Mouse (Mus musculus) v-Abl transformed pro-B cells (cell line): Measurements from ENCODE around the gene Clmp.

Experiments
- in situ Hi-C, 2 experiments: fragments of 400-800 bp; cut with MboI; formaldehyde crosslinking; loops; one replicate each; pipeline ENCODE4 v1.15.1; 2025; ENCODE audit not compliant: unreplicated experiment in 2 of 2

Clmp gene

DNA sequence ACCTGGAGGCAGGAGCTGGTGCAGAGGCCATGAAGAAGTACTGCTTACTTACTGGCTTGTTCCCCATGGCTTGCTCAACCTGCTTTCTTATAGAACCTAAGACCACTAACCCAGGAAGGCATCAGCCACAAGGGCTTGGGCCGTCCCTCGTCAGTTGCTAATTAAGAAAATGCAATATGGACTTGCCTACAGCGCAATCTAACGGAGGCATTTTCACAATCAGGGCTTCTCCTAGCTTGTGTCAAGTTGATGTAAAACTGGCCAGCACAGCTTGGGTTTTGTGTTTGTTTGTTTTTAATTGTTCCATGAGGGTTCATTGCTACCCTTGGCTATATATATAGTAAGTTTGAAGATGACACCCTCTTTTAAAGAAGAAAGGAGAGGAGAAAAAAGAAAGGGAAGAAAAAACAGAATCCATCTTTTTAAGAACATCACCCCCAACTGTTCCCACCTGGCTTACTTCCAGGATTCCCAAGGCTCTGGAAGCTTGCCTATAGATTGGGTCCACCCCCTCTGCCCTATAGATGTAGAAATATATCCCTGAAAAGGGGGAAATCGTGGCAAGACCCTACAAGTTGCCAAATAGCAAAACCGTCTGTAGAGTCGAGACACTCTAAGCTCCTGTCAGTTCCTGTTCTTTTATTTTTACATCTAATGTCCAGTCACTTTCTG lies 42.2 kb downstream of the Clmp start:
- in situ Hi-C loops = loop anchor here in 1 of 2 experiments (25.0 kb wide), 1 partner anchor 1041 kb away; no protein-coding TSS in a partner anchor

DNA sequence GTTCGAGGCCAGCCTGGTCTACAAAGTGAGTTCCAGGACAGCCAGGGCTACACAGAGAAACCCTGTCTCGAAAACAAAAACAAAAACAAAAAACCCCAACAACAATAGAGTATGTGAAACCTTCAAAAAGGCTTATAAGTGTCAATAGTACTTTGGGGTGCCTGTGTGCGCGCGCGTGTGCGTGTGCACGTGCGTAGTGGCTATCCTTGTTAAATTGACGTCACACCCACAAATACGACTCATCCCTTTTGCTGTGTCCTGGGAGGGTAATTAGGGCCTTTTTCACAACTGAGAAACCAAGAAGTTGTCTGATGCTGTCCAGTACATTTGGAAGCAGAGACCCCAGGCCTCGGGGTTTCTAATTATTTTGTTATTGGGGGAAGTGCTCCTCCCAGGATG lies 44.5 kb downstream of the Clmp start:
- in situ Hi-C loops = loop anchor here (10.0 to 25.0 kb wide), 2 partner anchors 306 to 1043 kb away; no protein-coding TSS in a partner anchor

DNA sequence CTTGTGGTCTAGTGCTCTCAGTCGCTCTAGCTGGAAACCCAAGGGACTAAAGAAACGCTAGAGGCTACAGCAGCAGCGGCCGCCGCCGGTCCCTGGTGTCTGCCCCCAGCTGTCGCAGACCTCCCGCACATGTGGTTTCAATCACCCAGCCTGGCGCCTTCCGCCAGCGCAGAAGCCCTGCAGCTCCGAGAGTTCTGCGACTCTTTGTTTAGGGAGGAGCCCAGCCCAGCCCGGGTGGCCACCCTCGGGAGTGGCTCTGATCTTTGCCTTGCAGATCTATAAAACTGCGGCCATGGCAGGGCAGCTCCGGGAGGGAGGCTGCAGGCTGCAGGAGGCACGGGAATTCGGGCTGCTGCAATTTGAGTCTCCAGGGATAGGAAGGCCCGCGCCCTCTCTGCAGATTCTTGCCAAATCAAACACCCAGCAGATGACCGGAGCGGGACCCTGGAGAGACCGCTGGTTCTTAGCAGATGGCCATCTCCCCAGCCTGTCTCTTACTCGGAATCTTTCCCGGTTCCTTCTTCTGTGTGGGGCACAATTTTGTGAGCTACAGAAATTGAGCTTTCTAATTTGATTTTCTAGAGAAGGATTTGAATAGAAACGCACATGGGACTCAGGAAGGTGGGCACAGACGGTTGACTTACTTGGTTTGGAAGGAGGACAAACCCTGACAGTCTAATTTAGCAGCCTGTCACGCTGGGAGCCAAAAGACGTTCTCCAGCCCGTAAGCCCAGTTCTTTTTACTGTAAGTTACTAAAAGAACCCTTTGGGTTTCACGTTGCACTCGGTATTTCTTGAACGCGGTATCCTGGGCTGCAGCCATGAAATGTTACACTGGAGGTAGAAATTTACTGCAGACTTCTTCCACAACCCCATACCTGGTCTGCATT lies 45.2 kb downstream of the Clmp start:
- in situ Hi-C loops = loop anchor here (10.0 to 25.0 kb wide), 2 partner anchors 306 to 1044 kb away; no protein-coding TSS in a partner anchor

DNA sequence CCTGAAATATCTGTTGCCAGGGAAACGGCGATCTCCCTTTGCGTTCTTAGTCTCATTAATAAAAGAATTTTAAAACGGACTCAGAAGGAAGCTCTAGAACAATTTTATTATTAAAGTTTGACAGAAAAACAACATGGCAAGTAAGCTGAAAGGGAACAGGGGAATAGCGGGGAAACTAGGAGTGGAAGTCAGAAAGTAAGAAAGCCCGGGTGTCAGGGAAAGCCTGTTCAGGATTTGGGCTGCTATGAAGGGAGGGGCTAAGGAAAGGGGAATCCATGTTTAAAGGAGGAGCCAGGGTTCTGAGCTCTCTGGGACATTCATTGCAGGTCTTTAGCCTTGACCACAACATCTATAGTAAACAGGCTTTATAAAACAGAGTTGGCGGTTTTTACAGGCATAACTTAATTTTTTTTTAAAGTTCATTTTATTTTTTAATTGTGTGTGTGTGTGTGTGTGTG lies 45.9 kb downstream of the Clmp start:
- in situ Hi-C loops = loop anchor here (10.0 to 25.0 kb wide), 2 partner anchors 307 to 1044 kb away; no protein-coding TSS in a partner anchor

DNA sequence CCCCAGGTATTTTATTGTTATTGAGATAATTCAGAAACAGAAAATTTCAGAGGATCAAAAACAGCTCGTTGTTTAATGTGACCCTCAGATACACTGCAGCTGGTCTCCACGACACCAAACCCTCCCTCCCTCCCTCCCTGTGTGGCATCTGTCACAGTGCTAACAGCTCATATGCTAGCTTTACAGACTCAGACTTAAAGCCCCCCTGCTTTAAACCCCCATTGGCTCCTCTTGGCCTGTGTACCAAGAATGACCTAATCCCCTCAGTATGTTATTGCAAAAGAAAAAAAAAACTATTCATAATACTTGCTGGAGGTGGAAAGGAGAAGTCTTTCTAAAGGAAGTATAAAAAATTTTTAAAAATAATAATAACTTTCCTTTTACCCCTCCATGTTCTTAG lies 46.5 kb downstream of the Clmp start:
- in situ Hi-C loops = loop anchor here (10.0 to 25.0 kb wide), 2 partner anchors 308 to 1045 kb away; no protein-coding TSS in a partner anchor

DNA sequence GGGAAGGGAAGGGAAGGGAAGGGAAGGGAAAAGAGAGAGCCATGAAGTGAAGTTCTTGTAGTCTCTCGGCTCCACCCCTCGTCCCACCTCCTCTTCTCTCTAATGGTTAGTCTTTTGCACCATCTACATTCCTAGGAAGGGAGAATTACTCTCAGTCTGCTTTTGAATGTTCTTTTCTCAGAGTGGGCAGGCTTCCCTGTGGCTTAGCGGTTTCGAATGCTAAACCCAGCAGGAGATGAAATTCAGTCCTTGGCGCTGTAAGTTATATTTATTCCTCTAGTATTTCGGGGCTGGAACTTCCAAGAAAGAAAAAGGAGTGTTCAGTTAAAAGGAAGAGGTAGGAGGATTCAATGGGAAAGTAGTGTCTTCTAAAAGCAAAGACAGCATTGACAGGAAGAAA lies 51.4 kb downstream of the Clmp start:
- in situ Hi-C loops = loop anchor here (10.0 to 25.0 kb wide), 2 partner anchors 312 to 1050 kb away; no protein-coding TSS in a partner anchor

DNA sequence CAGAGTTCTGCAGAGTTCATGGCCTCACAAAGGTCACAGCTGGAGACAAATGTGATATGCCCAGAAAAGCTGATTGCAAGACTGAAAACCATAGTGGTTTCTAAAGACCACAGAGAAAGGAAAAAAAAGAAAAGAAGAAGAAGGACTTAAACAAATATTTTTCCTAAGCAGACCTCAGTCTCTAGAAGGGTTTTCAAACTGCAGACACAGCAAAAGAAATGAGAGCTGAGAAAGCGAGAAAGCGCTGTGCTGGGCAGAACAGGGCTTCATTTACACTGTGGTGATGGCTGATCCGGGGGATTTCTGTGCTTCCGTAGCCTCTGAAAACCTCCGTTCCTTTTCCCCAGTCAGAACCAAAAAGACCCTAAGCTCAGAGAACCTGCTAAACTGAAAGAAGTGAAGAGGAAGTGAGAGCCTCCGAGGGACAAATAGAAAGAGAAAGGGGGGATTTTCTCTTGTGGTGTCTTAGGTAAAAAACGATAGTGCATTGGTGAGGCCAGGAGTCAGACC lies 57.8 kb downstream of the Clmp start:
- in situ Hi-C loops = loop anchor here in 1 of 2 experiments (25.0 kb wide), 1 partner anchor 1056 kb away; no protein-coding TSS in a partner anchor

DNA sequence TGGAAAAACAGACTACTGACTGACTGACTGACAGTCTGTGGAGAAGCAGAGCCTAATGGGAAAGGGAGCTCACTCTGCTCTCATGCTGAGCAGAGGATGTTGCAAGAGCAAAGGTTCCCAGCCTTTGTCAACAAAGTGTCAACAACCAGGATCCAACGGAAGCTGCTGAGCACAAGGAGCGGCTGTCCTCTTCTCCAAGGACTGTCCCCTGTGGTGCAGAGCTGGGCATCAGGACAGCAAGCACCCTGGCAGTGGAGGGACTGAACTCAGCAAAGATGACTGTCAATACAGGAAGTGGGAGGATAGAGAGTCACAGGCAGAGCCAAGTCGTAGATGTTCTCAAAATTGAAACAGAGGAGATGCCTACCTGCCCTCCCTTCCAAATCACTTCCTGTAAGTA lies 58.5 kb downstream of the Clmp start:
- in situ Hi-C loops = loop anchor here in 1 of 2 experiments (25.0 kb wide), 1 partner anchor 1057 kb away; no protein-coding TSS in a partner anchor

DNA sequence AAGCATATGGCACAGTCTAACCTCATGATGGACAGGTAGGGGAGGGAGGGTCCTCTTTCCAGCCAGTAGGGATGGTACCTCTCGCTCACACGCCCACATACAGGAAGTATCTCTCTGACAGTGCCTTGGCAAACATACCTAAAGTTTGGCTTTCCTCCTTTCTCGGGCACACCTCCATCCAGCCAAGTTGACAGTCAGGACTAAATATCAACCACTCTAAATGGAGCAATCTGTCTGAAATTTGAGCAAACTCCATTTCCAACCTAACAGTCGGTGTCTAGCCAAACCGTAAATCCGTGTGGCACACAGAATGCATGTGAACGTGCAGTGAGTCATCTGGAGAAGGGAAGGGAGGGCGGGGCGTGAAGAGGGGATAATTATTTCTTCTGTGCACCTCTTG lies 61.0 kb downstream of the Clmp start:
- in situ Hi-C loops = loop anchor here in 1 of 2 experiments (5.0 to 25.0 kb wide), 2 partner anchors 109 to 1059 kb away; no protein-coding TSS in a partner anchor

DNA sequence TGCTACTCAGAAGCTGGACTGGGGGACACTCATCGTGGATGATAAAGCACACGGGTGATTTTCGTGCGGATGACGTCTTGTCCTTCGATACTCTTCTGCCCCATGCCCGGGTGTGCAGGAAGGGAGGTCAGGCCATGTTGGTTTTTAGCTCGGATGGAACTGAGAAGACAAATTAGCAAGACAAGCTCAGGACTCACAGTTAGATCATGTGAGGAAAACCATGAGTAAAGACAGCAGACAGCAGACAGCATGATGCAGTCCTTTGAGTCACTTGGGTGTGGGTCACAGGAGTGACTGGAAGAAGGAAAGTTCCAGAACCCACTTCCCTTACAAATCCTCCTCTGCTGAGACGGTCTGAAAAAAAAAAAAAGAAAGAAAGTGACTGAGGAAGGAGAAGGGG lies 61.5 kb downstream of the Clmp start:
- in situ Hi-C loops = loop anchor here in 1 of 2 experiments (5.0 to 25.0 kb wide), 2 partner anchors 110 to 1060 kb away; no protein-coding TSS in a partner anchor

DNA sequence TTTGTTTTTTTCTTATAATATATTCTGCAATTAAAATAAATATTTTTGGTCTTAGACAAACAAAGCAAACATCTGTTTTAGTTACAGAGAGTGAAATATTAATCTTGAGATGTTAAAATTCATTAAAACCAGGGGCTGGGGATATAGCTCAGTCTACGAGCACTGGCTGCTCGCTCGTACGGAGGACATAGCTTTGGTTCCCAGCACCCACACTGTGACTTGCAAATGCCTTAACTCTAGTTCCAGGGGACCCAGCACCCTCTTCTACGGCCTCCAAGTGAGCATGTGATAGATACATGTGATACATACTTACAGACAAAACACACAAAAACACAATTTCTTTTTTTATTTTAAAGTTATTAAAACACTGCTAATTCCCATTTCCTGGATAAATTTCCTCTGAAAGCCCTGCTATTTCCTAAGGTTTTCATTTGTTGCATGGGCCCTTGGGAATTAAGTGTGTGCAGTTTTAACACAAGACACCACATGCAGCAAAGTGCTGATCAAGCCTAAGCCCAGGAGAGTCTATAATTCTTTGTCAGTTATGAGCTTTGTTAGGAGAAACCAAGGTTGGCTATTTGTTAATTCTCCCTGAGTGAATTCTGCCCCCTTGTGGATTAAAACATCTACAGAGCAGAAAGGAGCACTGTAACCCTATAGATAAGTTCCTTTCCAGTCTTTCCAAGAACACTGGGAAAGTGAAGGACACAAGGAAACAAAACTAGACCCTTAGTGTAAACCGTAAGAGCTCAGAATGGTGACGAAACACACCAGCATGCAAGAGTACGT lies 64.3 kb downstream of the Clmp start:
- in situ Hi-C loops = loop anchor here (5.0 to 25.0 kb wide), 5 partner anchors 113 to 1063 kb away; no protein-coding TSS in a partner anchor

DNA sequence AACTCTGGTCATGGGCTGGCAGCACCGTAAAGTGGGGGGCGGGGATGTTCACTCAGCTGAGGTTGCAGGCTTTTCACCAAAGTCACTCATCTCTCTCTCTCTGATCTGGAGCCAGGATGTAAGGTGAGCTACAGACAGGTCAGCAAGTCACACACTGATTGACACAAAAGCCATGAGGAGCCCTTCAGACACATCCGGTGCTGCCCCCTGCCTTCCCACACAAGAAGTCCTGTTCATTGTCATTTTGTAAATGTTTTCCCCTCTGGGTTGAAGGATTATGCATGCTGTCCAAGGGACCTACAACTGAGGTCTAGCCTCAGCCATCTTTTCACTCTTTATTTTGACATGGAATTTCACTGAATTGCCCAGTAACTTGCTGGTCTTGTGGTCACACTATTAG lies 66.0 kb downstream of the Clmp start:
- in situ Hi-C loops = loop anchor here (5.0 to 10.0 kb wide), 4 partner anchors 114 to 517 kb away; no protein-coding TSS in a partner anchor

DNA sequence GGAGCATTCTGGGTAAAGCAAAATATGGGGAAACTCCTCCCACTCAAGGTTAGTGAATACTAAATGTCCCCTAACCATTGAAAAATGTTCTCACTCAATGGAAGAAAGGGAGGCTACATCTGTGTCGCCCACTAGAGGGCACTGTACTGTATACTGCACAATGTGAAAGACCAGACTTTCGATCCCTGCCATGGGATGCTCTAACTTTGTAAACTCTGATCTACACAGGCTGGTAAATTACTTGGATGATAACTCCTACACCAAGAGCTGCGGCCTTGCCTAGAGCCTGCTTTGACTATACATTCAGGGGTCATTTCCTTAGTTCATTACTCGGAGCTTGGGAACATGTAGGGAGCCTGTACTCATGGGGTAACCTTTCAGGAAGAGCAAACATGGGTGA lies 70.6 kb downstream of the Clmp start:
- in situ Hi-C loops = loop anchor here (5.0 to 10.0 kb wide), 4 partner anchors 46 to 522 kb away; partner anchors contain the start of gene Hspa8 (in 1 of the 2)

DNA sequence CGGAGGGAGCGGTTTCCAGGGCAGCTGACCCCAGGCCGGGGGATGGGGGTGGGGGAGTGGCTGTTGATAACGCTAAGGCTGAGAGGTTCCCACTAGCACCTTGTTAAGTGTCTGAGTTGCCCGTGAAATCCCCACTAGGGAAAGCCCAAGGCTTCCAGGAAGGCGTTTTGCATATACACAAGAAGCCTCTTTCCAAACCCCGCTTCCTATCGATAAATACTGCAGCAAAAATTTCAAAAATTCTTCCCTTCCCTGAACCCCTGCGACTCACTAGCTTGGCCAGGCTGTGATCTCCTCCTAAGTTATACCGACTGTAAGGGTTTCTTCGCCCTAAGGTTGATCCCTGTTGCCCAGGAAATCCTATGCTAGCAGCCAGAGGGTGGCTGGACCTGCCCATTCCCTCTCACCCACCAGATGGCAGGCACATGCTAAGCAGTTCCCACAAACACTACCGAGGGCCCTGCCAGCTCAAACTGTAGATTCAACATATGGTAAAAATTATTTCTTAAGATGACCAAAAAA lies 71.4 kb downstream of the Clmp start:
- in situ Hi-C loops = loop anchor here (5.0 to 10.0 kb wide), 4 partner anchors 45 to 522 kb away; partner anchors contain the start of gene Hspa8 (in 1 of the 2)

DNA sequence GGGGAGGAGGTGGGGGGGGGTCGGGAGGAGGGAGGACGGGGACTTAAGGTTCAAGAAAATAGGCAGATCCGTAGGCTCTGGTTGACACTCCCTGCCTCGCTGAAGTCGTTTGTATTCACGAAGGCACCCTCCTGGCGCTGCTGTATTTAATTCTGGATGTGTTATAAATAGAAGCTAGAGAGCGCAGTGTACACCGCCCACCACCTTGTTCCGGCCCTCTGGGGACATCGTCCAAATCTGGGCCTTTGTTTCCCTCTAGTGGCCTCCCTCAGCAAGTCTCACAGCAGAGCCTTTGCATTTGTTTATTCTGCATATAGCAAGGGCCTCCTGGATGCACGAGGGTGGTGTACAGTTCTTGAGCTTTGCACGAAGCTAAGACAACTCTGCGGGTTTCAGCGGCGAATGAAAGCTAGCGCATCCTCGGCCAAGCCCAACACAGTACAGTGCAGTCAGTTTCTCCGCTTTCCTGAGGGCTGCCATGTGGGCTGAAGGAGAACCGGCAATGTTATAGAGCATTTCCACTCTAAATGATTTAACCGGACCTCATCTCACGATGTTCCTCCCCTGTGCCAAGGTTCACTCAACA lies 72.0 kb downstream of the Clmp start:
- in situ Hi-C loops = loop anchor here (5.0 to 10.0 kb wide), 4 partner anchors 45 to 523 kb away; partner anchors contain the start of gene Hspa8 (in 1 of the 2)

DNA sequence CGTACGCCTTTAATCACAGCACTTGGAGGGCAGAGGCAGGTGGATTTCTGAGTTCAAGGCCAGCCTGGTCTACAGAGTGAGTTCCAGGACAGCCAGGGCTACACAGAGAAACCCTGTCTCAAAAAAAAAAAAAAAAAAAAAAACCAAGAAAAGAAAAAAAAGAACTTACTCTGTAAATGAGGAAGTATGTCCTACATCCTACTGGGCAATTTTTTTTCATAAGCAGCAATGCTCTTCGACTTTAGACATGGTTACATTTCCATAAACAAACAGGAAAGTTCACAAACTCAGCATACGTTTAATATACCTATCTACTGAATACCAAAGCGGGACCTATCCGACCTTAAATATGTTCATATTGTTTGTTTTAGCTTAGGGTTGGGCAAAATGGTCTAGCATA lies 76.6 kb downstream of the Clmp start:
- in situ Hi-C loops = no loop called here

DNA sequence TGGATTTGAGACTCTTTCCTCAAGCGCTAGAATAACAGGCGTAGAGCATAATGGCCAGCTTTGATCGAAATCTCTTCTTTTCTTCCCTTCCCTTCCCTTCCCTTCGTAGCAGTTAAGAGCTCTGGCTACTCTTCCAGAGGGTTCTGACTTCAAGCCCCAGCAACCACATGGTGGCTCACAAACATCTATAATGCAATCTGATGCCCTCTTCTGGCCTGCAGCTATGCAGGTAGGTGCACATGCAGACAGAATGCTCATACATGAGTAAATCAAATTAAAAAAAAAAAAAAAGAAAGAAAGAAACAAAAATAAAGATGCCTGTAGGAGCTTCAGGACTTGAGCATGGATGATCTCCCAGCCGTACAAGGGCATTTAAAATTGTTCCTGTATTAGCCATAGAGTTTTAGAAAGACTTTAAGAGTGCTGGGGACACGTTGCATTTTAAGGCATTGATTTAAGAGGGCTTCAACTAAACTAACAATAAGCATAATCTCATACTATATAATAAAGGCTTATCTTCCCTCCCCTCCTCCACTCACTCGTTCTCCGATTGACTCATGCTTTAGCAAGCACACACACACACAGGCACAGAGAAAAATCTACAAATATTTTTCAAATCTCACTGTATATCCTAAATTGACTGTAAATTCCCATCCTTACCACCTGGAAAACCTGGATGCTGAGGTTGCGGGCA lies 79.3 kb downstream of the Clmp start:
- in situ Hi-C loops = no loop called here

DNA sequence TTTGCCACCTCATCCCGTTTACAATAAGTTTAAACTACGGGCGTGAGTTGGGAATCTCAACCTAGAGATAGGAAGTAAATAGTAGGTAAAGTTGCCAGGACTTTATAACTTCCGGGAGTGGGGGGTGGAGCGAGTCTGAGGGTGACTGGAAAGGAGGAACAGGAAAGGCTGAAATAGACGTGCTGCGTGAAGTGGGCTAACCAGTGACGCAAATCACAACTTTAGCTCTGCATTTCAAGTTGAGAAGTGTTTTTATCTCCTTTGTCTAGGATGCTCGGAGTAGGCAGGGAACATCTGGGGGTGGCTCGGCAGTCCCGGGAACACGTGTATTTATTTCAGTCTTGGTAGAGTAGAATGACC lies 79.8 kb downstream of the Clmp start:
- in situ Hi-C loops = no loop called here
